23 mouse cellular contexts compared by ENCODE assay signal in the genomic region with DNA sequence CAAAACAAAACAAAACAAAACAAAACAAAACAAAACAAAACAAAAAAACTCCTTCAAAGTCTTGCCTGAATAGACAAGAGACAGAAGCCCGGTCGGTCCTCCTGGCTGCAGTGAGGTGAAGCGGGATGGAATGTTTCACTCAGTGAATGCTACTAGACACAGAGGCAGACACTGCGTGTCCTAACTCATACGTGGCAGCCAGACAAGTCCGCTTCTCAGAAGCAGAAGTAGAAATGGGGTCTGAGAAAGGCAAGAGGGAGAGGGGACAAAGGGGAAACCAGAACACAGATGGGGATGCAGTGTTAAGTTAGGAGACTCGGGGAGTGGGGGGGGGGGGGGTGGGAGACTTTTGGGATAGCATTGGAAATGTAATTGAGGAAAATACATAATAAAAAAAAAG.
A peak's percentile ranks its signal among the peaks of the same experiment; 100 is the strongest.
DNase-seq lines count a peak whose midpoint lies in the region; ATAC-seq and TF ChIP-seq lines count a peak whose summit lies in the region.
"Had no signal": no experiment of that assay in that cellular context is flagged by ENCODE, and none has a peak within 500 bp of the region (broad histone marks: within the 10 kb centered on the region; RNA-seq: fewer than 3 reads in every experiment).

No protein-coding gene starts in this region.

- peak; percentile 95 for DNase-seq in heart, adult 11 months
- DNase-seq in heart, postnatal 4 days: no peak
- no peak for DNase-seq in spleen, adult 2 months (ENCODE audit: low read depth in 1 of 2, low spot score in 2 of 2)
- no peak for DNase-seq in spleen, postnatal 4 days (ENCODE audit: low spot score in 2 of 2)
- peak; percentile 60 for DNase-seq in splenic B cell, adult 2 months (ENCODE audit: low read depth, low spot score)
- DNase-seq: adrenal gland, adult 2 months; adrenal gland, postnatal 25 days; cerebellum, adult 18-20 months; cerebellum, adult 9-11 months; cerebellum, postnatal 36 days; gastrocnemius, postnatal 25 days; heart, adult 18-20 months; heart, postnatal 10 days had no signal

- ATAC-seq in granulocyte monocyte progenitor cell, adult 5-6 weeks (replicated peaks; ENCODE audit: poor library complexity, severe bottlenecking): peak; percentile 15
- no peak for ATAC-seq in intestine, embryonic 15.5 days
- ATAC-seq in activated CD4-positive, CD25-positive, alpha-beta regulatory T cell, adult 4 months: no peak
- ATAC-seq: forebrain, embryonic 16.5 days; Patski had no signal

- H3K27ac ChIP-seq in spleen, adult 2 months (ENCODE audit: insufficient read depth, low read length): peak overlapping the region; percentile 34
- H3K27ac ChIP-seq in intestine, embryonic 15.5 days: no peak overlapping the region
- H3K27ac ChIP-seq: embryonic facial prominence, embryonic 13.5 days; forebrain, embryonic 12.5 days; heart, embryonic 10.5 days; hindbrain, embryonic 14.5 days had no signal

- WGBS in spleen, adult 2 months: 29% methylated on average over 7 of the region's 7 CpGs
- 70% methylated on average over 7 of the region's 7 CpGs for WGBS in intestine, embryonic 15.5 days

- H3K4me2 ChIP-seq in intestine, embryonic 15.5 days (replicated peaks): no peak overlapping the region
- H3K4me2 ChIP-seq: embryonic facial prominence, embryonic 13.5 days; forebrain, embryonic 12.5 days; hindbrain, embryonic 14.5 days had no signal

- no peak for TF ChIP-seq POLR2A in spleen, adult 2 months (IDR thresholded peaks at IDR 0.05; ENCODE audit: low read depth, low read length)

- H3K9me3 ChIP-seq in intestine, embryonic 15.5 days: no peaks in the 10 kb centered on the region
- H3K9me3 ChIP-seq: embryonic facial prominence, embryonic 13.5 days; forebrain, embryonic 12.5 days; heart, embryonic 10.5 days had no signal

- peaks cover 44% of the 10 kb centered on the region for H3K4me1 ChIP-seq in spleen, adult 2 months (ENCODE audit: control insufficient read depth, insufficient read depth, insufficient read length)
- H3K4me1 ChIP-seq in intestine, embryonic 15.5 days (replicated peaks): peaks cover 31% of the 10 kb centered on the region

- no peaks in the 10 kb centered on the region for H3K36me3 ChIP-seq in spleen, adult 2 months (ENCODE audit: control insufficient read depth, insufficient read depth, low read length)
- no peaks in the 10 kb centered on the region for H3K36me3 ChIP-seq in splenic B cell, adult 2 months (ENCODE audit: control insufficient read depth, insufficient read depth, low read length, poor library complexity, severe bottlenecking)
- no peaks in the 10 kb centered on the region for H3K36me3 ChIP-seq in intestine, embryonic 15.5 days
- H3K36me3 ChIP-seq: embryonic facial prominence, embryonic 13.5 days; forebrain, embryonic 12.5 days; heart, embryonic 10.5 days had no signal

- no peak overlapping the region for H3K4me3 ChIP-seq in spleen, adult 2 months (ENCODE audit: extremely low read depth, insufficient read depth, insufficient read length)
- H3K4me3 ChIP-seq in intestine, embryonic 15.5 days (replicated peaks): no peak overlapping the region
- H3K4me3 ChIP-seq: embryonic facial prominence, embryonic 13.5 days; forebrain, embryonic 12.5 days; heart, embryonic 10.5 days had no signal

- no peak overlapping the region for H3K9ac ChIP-seq in intestine, embryonic 15.5 days
- H3K9ac ChIP-seq: embryonic facial prominence, embryonic 13.5 days; forebrain, embryonic 12.5 days; hindbrain, embryonic 14.5 days had no signal

- H3K27me3 ChIP-seq in spleen, adult 2 months (ENCODE audit: control insufficient read depth, insufficient read depth, low read length): no peaks in the 10 kb centered on the region
- no peaks in the 10 kb centered on the region for H3K27me3 ChIP-seq in splenic B cell, adult 2 months (ENCODE audit: control insufficient read depth, insufficient read depth, low read length, poor library complexity, severe bottlenecking)
- H3K27me3 ChIP-seq in intestine, embryonic 15.5 days (replicated peaks): no peaks in the 10 kb centered on the region
- H3K27me3 ChIP-seq: CH12.LX; embryonic facial prominence, embryonic 13.5 days; forebrain, embryonic 12.5 days; Patski had no signal

- no peak for TF ChIP-seq CTCF in spleen, adult 2 months (IDR thresholded peaks at IDR 0.05; ENCODE audit: extremely low read depth, insufficient read depth, insufficient read length, insufficient replicate concordance)

Comparison
In these comparisons a context has a peak if more than half of its experiments do, and no peak if none do; other contexts are left out.
1. DNase-seq: peak in heart, adult 11 months (single experiment) and splenic B cell, adult 2 months (single experiment); none in heart, postnatal 4 days (single experiment), spleen, adult 2 months (0 of 2) and spleen, postnatal 4 days (0 of 2).